Mouse (Mus musculus): ENCODE measurements at regions not wholly inside any gene's neighbourhood (a gene's known extent, or its start where the extent isn't known, plus 50 kb on each side); places are given as distances from the start of the nearest gene placed in this dataset.

DNA sequence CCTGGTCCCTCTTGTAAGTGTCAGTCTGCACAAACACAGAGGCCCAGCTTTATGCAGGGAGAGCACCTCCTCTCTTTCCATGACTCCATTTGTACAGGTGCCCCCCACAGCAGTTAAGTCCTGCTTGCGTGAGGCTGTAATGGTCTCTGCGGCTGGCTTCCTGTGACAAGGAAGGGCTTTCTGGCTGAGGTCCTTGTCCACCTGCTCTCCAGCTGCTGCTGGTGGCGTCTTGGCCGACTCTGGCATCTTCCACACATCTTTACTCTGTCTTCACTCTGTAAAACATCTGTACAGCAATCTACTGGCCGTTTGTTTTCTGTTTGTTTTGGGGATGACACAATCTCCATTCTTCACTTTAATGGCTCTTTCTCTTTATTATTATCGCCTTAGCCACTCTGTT lies 60.8 kb downstream of the Rpusd4 start:
- DNase-seq (ENCODE audit: low spot score), result no peak

DNA sequence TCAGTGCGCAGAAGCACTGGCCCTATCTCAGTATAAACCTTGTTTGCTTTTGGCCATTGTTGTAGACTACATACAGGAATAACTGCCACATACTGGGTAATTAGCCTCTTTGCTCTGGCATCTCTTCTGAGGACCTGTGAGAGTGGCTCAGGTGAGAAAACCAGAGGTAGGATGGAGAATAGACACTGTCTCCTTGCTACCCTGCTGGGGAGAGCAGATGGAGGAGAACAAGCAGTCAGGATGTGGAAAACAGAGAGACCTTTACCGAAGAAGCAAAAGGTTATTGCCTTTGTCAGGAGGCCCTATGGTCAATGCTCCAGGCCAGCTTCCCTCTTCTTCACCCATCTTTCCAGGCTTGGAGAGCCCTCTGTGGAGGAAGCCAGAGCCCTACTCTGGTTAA lies 62.7 kb downstream of the Rpusd4 start:
- DNase-seq (ENCODE audit: low spot score), result no peak

DNA sequence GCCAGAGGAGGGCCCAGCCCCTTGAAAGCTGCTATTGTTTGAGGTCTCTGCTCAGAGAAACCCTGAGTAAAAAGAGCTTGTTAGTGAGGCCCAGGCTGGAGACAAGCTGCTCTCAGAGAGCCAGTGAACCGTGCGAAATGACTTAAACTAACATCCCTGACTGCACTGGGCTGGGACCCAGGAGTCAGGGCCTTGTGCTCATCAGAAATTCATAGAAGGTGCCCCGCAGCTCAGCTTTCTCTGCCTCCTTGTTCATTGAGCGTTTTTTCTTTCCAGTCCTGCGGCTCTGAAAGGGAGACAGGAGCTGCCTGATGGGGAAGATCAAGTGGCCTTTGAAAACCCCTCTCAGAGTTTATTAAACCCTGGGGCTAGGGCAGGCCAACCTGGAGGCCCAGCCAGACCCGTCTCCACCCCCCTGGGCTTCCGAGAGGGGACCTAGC lies 63.6 kb downstream of the Rpusd4 start:
- peak; percentile 93 for DNase-seq (ENCODE audit: low spot score)

DNA sequence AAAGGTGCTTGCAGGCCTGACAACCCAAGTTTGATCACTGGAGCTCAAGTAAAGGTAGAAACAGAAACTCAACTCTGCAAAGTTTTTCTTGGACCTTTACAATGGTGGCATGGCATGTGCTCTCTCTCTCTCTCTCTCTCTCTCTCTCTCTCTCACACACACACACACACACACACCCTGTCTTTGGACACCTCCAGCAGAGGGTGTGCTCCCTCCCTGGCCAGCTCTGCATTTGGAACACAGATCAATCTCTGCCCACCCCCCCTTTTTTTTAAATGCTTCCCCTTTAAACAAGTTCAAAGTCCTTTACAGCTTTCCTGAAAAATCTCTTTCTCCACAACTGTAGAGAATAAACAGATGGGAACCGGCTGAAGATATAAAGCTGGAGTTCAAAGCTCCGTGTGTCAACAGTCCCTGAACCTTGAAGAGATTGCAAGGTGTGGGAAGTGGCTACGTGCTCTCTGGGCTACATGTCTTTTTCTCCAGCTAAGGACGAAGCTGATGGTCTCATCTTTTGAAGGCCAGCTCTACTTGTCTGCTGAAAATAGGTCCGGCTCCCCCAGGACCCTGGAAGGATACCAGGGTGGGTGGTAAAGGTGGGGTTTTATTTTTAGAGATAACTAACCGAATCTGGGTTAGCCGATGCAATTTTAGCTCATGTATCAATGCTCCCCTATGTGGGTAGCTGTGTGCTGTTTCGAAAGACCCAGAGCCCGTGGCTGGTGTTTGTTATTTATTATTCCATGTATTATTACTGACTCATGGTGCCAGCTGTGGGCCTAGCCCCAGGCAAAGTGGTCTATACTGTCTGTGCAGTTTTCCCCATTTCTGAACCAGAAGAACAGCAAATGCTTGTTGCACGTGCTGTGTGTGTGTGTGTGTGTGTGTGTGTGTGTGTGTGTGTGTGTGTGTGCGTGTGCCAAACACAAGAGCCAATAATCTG lies 65.3 kb downstream of the Rpusd4 start:
- DNase-seq (ENCODE audit: low spot score), result no peak

DNA sequence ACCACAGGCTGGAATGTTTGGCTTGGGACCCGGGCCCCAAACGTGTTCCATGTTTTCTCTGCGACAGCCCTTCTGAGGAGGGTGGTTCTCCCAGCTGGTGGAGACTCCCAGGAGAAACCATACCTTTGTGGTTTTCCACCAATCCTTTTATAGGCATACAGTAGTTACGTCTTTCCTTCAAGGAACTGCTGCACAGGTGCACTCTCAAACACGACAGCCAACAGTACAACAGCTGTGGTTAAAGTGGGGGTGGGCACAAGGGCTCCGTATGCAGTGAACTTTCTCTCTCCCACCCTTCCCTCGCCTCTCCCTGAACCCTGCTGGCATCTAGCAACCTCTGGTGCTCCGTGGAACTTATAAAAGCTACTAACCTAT lies 66.0 kb downstream of the Rpusd4 start:
- DNase-seq (ENCODE audit: low spot score), result no peak

DNA sequence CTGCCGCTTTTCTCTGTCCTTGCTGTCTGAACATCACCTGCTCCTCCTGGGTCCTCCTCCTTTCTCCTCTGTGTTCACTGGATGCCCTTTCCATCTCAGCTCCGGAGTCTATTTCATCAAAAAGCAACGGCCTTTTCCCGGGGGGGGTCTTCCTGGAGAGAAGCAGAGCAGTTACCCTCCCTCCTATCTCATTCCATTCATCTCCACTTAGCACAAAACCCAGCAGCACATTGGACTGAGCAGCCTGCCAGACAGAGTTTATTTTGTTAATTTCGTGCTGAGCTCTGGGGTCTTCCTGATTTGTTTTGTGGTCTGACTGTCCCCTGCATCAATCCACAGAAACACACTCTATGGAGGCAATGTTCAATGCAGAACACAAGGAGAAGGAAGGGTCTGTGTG lies 66.9 kb downstream of the Rpusd4 start:
- DNase-seq (ENCODE audit: low spot score), result no peak

DNA sequence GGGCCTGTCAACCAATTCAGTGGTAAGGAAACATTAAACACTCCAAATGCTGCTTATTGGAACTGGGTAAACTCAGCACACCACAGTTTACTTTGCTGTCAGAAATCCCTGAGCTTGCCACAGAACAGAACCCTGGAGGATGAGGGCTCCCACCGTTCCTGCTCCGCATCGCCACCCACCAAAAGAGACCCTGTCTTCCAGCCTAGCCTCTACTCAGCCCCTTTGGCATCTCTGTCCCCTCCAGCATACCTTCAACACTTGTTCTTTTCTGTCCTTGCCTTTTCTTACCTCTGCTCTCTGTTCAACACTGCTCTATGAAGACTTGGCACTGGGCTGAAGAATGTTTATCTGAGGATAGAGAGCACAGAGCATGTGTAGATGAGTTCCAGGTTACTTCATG lies 67.5 kb downstream of the Rpusd4 start:
- DNase-seq (ENCODE audit: low spot score), result no peak

DNA sequence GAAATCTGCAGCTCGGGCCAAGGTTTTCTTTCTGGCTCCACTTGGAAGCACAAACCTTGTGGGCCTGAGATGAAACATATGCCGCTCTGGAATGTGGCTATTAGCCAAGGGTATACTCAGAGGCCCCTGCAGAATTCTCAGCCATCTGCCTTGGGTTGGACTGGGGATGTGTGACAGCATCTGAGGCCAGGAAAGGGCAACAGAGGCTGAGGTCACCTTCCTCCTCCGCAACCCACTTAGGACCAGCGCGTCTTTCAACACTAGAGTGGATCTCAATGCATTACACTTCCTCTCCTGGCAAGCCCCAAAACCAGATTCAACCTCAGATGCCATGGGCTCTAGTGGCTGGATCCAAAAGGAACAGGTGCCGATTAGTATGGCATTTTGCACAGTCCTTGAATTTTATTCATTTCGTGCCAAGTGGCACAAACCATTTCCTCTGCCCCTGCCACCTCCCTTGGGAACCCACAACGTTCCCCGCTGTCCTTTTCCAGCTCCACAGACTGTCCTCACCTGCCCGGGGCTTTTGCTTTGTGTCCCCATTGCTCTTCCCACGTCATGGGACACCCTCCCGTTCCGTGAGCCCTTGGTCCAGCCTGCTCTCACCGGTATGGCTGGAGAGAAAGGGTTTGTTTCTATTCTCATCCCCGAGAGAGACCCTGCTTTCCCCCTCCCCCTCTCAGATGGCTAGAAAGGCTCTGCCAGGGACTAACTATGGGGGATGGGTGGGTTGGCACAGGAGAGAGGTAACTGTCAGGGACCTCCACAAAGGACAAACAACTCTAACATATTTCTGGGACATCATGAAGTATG lies 68.4 kb downstream of the Rpusd4 start:
- peak; percentile 46 for DNase-seq (ENCODE audit: low spot score)

DNA sequence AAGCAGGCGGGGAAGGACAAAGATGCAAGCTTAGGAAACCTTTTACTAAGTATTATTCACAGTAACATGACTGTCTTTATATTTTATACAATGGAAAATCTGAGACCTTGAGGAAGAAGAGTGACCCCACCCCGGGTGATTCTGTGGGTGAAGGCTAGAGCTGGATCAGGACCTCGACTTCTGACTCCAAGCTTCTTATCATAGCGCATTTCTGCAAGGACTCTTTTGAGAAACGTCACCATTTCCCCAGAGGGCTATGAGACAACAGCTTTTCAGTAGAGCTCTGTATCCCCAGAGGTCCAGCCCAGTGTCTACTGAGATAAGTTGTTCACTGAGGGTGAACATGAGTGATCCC lies 69.0 kb downstream of the Rpusd4 start:
- no peak for DNase-seq (ENCODE audit: low spot score)

DNA sequence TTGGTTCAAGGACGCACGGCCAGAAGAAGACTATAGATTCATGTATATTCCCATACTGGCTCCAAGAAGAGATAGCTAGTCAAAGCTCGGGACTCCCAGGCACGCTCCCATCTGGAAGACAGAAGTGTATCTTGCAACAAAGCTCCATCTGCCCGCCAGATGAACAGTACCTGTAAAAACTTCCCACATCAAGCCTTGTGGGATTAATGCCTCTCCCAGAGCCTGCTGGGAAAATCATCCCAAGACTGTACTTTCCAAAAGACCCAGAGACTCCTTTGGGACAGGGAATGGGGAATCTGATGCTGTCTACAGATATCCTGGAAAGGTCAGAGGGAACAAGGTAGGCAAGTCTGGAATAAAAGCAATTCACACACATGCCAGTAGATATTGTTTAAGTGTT lies 71.2 kb downstream of the Rpusd4 start:
- DNase-seq (ENCODE audit: low spot score), result no peak

DNA sequence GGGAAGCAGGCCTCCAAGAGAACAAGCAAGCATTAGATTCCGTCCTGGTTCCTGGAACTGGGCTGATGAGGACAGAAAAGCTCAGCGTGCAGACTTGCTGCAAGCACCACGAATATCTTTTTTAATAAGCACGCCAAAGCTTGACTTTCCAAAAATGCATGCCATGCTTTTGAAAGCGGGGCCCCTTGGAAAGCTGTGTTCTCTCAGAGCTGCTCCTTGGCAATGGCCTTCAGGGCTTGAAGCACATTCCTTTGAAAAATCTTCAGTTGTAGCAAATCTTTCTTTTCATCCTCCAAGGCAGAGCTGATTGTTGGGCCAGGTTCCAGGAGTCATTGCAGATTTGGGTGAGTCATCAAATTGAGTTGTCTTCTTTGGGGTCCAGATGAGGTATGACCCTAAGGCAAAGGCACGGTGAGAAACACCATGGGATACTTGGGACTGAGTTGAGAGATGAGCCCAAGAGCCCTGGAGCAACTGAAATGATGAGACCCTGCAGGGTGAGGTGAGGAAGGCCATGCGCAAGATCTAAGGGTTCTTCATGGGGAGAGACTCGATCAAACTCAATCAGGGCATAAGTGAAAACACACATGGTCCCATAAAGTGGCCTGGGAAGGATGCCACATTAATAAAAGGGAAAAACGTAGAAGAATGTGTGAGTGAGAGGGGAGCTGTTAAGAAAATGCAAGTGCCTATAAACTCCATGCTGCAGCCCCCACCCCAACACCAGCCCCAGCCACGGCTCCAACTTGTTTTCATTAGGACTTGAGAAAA lies 72.0 kb downstream of the Rpusd4 start:
- no peak for DNase-seq (ENCODE audit: low spot score)

DNA sequence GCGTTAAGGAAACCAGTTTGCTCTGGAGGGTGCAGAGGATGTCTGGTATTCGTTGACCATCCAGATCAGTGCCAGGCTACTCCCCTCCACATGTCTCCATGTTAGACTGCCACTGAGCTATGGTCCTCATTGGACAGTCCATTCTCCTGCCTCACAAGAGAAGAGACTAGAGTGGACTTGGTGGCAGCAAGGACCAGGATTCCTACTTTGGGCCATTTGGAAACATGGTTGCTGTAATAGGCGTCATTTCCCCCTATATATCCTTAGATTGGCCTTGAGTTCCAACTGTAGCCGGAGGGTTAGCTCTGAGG lies 72.6 kb downstream of the Rpusd4 start:
- DNase-seq (ENCODE audit: low spot score), result no peak

DNA sequence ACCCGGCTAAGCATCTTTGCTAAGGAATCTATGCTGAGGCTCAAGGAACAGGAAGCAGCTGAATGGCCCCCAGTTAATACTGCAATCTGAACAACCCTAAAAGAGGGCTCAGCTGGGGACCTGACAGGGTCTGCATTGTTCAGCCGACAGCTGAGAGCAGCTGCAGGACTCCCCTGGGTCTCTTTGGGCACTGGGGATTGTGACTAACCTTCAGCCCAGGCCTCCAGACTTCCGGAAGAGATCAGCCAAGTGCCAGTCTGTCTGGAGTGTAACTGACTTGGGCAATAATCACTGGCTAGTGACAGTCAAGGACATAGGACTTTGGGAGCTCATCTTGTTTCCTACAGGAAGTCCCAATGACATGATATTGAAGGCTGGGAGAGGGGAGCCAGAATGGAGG lies 73.1 kb downstream of the Rpusd4 start:
- no peak for DNase-seq (ENCODE audit: low spot score)

DNA sequence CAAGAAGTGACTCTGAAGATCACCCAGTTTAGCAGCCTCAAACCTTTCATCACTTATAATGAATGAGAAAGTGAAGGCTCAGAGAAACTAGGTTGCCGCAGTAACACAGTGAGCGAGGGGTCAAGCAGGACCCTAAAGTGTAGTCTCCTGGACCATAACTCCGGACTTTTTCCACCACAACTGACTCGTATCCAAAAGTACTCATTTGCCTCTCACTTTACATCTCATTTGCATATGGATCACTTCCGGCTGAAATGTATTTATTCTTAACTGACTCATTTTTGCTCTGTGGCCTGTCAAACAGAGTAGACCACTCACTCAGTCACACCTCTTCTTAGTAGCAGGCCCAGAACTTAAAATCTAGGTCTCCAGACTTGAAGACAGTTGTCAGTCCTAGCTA lies 73.7 kb downstream of the Rpusd4 start:
- DNase-seq (ENCODE audit: low spot score), result no peak

DNA sequence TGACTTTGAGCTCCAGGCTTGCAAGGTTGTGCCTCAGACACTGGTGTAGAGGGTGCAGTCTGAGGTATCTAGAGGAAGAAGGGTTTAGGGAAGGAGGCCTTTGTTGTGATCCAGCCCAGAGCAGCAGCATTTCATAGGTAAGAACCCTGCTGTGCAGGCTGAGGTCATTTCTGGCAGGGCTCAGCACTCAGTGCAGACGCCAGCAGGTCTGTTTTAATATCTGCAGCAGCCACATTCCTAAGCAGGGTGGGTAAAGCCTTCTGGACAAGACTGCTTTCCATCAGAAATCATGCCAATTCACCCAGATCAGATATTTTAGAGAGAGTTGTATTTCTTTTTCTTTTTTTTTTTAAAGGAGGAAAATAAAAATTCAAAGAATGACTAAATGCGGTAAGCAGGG lies 74.8 kb downstream of the Rpusd4 start:
- no peak for DNase-seq (ENCODE audit: low spot score)

DNA sequence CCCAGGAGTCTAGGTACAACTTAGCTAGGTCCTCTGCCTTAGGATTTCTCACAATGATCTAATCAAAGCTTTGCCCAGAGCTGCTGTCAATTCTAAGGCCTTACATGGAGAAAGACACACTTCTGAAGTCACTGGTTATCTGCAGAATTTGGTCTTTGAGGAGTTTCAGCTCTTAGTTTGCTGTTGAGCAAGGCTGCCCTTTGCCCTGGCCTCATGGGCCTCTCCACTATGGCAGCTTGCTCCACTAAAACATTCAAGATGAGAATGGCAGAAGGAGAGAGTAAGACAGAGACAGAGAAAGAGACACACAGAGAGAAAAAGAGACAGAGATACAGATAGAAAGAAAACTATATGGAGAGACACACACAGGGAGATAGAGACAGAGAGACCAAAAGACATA lies 75.7 kb downstream of the Rpusd4 start:
- no peak for DNase-seq (ENCODE audit: low spot score)

DNA sequence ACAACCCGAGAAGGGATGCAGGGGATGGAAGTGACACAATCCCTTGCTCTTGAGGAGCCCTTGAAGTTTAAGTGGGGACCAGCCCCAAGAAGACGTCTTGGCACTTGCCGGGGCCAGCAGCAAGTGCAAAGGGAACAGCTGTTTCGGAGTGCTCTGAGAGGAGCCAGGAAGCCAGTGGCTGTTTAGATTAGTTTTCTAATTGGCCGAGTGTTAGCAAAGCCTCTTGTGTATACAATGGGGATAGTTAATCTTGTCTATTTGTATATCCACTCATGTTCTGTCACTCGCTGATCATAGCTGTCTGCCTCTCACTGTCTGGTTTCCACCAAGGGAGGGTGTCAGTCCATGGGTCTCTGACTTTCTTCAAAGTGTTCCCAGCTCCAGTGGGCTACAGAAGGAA lies 76.6 kb upstream of the Cdon start:
- no peak for DNase-seq (ENCODE audit: low spot score)

DNA sequence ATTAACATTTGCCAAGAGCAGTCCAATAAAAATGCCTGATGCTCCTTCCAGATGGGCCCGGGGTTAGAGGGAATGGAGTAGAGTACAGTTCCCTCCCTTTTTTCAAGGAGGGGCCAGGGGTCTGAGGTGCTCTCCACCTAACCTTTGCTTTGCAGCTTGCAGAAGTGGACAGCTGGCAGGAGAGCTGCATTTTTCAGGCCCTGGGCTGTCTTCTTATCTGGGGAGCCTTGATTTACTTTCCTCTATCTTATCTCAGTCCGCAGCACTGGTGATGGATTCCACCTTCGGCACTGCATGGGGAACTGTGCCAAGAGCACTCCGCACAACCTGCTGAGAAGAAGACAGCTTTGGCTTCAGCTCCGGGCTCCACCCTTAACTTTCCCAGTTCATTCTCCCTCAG lies 74.5 kb upstream of the Cdon start:
- no peak for DNase-seq (ENCODE audit: low spot score)

DNA sequence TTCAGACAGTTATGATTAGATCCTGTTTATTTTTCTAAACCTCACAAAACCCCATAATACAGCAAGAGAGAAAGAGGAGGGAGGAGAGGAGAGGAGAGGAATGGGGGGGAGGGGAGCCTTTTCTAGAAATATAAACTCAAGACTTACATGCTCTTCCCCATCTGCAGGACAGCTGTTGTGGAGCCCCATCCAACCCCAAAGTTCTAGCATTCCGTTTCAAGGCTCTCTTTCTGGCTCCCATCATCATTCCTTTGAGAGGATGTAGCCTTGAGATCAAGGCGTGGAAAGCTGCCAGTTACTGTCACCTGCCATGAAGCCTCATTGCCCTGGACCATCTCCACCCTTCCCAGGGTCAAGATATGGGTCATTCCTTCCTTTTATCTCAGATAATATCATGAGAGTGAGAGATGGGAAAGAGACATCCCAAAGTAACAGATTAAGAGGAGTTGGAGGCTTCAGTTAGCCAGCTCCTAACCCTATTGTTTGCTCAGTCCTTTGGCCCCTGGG lies 70.8 kb upstream of the Cdon start:
- no peak for DNase-seq (ENCODE audit: low spot score)

DNA sequence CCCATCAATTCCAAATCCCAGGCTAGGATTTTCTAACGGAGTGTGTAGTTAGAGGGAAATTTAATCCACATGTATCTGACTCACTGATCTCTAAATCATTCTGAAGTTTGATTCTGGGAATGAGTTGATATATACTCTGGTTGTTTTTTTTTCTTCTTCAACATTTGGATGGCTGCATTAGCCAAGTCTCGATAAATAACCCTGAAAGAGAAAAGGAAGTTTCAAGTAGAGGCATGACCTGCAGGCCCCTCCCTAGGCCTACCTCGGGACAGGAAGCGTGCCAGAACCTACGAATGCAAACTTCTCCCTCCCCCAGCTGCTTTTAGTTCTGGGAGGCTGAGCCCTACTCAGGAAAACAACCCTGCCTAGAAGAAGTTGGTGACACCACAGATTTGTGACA lies 69.4 kb upstream of the Cdon start:
- DNase-seq (ENCODE audit: low spot score), result no peak

DNA sequence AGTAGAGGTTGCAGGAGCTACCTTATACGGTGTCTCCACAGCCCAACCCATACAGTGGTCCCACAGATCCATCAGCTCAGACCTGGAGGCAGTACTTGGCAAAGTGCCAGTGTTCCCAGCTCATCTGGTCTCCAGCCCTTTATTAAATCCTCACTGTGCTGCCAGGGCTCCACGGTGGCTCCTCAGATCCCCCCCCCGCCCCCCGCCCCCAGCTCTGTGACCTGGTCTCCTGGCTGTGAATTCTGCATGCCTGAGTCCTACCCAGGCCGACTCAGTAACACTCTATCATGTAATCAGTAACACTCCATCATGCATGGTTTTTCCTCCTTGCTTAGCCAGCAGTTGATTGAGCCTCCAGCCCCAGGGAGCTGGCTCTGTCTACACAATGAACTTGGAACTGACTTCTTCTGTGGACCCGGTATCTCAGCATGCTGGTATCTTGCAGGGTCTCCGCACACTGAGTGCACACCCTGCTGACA lies 66.2 kb upstream of the Cdon start:
- peak; percentile 58 for DNase-seq (ENCODE audit: low spot score)

DNA sequence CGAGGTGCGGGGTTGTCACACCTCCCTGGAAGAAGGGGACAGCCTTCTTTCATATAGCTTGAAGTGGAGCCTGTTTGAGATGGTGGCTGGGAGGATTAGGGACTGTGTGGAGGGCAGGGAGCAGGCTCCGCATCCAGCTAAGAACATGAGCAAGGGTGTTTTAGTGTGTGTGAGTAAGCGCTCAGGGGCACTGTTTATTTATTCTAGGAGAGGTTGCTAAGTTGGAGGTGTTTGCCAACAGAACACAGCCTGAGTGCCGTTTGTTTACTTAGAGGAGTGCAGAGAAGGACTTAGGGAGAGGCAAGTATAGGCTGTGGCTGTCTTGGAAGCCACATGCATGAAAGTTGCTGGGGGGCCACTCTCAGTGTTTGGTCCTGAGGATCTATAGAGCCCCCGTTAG lies 61.2 kb upstream of the Cdon start:
- no peak for DNase-seq (ENCODE audit: low spot score)
